Mouse (Mus musculus): ENCODE data around the gene Arhgap15.
"Not testable (repeated sequence)": the region's sequence is repeated elsewhere in the genome, so short reads cannot be mapped to it uniquely, and the experiment has no call there.

Gene Arhgap15

DNA sequence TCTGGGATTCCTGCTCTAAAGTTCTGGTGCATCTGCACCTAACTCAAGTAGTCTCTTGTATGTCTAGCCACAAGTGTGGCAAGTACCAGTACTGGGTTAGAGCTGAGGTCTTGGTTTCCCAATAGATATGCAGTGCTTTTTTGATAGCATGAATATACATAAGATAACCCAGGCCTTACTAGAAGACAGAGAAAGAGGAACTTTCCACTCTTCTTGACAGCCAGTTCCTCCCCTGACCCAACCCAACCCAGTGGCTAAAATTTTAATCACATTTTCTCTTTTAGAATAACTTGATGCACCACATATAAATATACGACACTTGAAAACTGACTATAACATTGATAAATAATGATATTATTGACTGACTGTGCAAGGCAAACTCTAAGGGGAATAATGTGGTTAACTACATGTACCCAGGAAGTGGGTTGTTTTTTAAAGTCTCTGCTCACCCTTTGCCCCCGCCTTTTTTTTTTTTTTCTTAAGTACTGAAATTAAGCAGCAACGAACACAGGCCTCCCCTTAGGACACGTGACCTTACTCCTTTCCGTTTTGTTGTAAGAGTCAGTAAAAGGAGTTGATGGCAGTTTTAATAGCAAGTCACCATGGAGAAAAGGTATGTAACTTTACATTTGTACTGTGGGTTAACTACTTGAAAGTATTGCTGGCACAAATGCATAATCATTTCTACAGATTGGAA, at the start of gene Arhgap15:
Gene Arhgap15 (plus strand): TSS at position 538 of the 697 bp plus-strand sequence.
- DNase-seq (ENCODE audit: low spot score in 2 of 2), result no peak

DNA sequence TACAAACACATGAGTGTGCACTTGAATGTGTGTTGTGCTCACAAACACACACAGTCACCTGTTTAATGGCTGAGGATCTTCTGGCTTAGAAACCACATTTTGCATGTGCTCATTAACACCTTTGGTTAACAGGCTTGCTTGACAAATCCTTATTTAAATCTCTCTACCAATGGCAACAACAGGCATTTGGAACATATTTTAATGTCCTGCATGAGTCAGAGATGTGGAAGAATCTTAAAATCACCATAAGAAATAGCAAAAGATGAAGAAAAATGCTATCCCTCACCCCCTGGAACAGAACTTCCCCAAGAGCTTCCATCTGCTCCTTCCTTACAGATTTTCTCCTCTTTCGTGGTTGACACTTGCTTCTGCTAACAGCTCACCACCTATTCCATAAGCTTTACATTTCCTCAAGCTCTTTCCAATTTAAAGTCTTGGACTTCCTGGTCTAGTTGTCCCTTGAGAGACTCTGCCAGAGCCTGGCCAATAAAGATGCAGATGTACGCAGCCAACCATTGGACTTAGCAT, 35.9 kb upstream of the Arhgap15 start:
- DNase-seq (ENCODE audit: low spot score in 2 of 2), result no peak

DNA sequence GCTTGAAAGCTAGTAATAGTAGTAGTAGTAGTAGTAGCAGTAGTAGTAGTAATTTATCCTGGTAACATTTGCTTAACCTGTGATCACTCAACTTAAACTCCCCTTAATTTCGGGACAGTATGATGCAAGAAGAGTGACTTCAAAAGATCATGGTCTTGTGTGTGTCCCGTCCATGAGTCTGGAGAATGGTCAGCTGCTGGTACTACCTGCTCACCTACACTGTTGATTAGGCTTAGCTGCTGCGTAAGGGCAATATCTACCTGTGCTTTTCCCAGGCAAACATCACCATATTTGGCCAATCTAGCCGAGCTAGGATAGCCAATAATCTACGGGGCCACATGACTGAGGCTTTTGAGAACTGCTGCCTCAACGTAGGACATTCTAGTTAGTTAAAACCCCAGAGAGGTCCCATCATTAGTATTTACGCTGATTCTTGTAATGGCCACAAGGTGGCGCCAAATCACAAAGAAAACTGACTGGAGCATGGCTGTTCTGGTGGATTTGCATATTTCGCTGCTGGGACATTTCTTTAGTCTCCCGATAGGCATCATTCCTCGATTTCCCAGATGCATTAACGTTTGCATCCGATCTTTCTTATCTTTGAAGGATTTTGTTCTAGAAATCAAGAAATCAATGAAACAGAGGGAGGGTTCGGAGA, 26.0 kb upstream of the Arhgap15 start:
- DNase-seq (ENCODE audit: low spot score in 2 of 2), result peak; percentile 25 to 64

DNA sequence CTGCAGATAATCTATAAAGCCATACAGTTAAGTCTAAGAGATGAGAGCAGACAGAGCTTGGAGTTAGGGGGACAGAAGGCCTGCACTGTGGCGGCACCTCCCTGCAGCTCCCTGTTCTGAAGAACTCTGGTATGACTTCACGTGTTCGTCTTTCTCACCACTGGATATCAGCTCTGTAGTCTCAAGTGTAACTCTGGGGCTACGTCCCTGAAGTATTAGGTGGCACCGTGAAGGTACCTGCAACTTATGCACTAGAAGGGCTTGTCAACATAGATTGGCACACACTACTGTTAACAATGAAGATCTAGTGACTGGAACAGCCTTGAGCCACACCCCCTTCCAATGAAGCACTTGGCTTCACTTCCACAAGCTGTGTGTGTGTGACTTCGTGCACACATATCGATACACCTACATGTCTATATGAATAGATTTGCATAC, 25.5 kb upstream of the Arhgap15 start:
- no peak for DNase-seq (ENCODE audit: low spot score in 2 of 2)

DNA sequence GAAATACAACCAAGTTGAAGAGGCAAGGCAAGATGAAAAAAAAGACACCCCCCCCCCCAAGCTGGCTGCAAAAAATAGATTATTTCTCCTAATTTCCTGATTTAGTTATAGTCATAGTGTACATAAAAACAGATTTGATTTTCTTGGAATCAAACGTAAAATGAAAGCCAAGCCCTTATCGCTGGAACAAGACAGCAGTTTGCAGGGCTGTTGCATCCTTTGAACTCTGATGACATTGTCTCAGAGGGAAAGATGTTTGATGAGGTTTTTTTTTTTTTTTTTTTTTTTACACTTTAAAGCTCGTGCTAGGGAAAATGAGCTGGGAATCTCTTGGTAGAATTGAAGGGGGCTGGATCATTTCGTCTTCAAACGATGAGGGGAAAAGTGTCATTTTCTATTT, 21.4 kb upstream of the Arhgap15 start:
- DNase-seq (ENCODE audit: low spot score in 2 of 2), result no peak

DNA sequence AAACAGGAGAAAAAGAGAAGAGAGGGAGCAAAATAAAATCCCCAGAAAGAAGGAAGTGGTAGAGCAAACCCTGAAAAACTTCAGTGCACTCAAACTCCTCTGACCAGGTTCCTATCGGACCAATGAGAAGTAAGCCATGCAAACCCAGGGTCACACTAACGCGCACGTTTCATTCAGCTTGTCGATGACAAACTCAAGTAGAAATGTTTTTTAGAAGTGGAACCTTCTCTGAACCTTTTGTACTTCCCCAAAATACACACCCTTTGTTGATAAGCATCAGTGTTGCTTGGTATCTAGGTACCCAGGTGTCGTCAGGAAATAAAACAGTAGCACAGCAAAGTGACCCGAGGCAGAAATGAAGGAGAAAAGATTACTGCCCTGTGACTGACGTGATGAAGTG, 20.9 kb upstream of the Arhgap15 start:
- DNase-seq (ENCODE audit: low spot score in 2 of 2), result no peak

DNA sequence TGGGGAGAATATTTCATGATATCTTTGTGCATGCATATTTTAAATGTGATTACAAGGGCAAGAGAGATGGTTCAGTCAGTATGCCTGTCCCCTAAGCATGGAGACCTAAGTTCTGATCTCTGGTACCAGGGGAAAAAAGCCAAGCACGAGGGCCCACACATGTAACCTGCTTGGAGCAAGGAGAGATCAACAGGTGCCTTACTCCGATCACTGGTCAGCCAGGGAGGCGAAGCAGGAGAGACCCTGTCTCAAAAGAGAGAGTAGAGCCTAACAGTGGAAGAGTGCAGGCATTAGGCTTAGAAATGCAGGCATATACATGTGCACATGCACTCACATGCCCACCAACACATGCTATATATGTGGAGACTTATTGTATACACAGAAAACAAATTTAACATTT, 19.8 kb upstream of the Arhgap15 start:
- DNase-seq (ENCODE audit: low spot score in 2 of 2), result no peak

DNA sequence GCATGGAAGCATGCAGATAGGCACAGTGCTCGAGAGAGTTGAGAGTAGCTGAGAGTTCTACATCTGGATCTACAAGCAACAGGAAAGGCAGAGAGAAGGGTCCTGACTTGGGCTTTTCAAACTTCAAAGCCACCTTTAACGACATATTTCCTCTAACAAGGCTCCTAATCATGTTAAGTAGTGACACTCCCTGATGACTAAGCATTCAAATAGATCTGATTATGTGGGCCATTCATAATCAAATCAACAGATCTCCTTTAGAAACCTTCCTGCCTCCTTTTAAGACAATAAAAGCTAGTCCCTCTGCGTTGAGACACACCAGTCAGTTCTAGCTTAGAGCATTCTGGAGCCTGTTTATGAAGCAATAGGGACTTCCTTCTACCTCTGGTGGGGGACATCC, 16.2 kb upstream of the Arhgap15 start:
- DNase-seq (ENCODE audit: low spot score in 2 of 2), result no peak

DNA sequence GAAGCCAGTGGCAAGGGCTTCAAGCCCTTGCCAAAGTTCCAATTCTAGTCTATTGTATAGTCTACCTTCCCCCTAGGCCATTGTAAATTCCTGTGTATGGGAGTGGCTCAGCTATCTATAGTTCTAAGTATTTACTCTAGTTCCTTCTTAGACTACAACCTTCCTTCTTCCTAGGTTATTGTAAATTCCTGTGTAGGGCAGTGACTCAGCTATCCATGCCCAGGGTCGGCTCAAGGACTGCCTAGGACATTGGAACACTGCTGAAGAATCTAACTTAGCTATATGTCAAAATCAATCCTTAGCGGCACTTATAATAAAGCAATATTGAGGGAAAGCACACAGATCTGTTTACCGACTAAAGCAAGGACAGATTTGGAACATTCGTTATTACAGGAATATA, 13.6 kb upstream of the Arhgap15 start:
- not testable (repeated sequence) for DNase-seq (ENCODE audit: low spot score in 2 of 2)

DNA sequence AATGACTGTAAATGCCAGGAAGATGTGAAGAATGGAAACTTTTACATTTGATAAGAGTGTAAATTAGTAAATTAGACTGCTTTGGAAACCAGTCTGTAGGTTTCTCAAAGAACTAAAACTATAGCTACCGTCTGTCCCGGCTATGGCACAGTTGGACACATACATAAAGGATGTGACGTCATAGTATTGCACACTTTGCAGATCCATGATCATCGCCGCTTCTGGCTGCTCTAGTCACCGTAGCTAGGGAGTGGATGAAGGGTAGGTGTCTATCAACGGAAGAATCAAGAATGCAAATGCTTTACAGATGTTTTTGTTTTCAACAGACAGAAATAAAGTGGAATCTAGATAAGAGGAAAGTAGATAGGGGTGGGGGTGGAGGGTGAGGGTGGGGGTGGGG, 11.1 kb upstream of the Arhgap15 start:
- DNase-seq (ENCODE audit: low spot score in 2 of 2), result no peak

DNA sequence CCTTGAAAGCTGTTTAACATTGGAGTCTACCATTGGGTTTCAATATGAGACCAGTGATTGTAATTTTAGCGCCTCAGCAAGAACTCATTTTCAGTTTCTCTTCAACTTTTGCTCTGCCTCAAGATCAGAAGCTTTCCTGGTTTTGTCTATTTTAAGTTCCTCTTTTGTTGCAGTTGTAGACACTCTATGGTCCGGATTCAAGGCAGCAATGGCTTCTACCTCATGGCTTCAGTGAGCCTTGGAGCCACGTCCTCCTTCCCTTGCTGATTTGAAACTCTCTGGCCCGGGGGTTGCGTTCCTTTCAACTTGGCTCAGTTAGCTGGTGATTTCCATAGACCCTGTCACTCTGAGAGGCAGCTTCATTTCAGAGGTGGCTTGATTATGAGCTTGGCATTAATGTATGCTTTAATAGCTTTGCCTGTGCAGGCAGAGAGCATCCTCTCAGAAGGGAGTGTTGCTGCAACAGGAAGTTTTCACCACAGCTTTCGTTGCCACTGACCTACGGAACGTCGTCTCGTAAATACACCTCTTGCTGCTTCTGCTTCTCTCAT, 10.0 kb upstream of the Arhgap15 start:
- DNase-seq (ENCODE audit: low spot score in 2 of 2), result no peak

DNA sequence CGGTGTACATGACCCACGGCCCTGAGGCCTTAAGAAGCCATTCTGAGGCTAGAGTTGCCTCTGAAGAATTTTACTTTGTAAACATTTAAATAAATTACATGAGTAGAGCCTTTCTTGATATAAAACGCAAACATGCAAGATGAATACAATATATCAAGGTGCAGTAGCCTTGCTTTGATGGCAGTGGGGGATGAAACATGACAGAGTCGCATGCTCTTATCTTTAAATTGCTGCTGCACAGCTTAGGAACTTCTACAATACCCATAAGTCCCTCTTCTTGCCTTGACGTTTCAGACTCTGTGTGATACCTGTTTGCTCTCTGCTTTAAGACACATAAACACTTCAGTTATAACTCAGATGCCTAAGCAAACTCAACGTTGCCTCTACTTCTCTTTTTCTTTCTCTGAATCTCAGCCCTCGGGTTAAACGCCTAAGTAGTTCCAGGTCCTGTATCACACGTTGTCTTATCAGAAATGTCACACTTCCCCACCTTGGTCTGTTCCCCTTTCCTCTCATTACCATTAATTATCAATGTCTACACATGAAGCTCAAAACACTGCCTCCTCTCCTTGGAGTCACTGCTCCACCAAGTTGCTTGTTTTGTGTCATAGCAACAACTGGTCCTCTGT, 9.3 kb upstream of the Arhgap15 start:
- DNase-seq (ENCODE audit: low spot score in 2 of 2), result no peak

DNA sequence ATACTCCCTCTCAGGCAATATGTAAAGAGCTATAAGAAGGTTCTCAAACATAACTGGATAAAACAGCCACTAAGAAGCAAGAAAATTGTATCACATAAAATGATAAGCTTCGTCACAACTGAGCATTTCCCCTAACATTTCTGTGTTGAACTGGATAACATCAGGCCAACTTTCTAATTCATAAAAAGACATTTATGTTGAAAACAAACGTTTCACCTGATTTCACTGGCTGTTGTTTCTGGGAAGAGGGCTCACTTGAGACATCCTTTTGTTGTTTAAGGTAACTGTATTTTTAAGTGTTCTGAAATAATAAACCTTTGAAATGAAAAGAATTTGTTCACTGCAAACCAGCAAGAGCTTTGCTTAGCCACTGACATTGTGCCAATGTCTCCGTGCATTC, 697 bp downstream of the Arhgap15 start:
- no peak for DNase-seq (ENCODE audit: low spot score in 2 of 2)

DNA sequence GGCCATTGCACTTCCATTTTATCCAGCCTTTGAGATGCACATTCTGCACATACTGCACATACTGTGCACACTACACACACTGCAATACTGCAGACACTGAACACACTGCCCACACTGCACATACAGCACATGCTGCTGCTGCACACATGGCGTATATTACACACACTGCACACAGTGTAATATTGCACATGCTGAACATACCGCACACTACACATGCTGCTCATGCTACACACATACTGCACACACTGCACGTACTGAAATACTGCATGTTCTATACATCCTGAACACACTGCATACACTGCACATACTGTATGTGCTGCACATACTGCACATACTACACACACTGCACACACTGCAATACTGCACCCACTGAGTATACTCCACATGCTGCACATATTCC, 7.3 kb downstream of the Arhgap15 start:
- DNase-seq (ENCODE audit: low spot score in 2 of 2), result no peak

DNA sequence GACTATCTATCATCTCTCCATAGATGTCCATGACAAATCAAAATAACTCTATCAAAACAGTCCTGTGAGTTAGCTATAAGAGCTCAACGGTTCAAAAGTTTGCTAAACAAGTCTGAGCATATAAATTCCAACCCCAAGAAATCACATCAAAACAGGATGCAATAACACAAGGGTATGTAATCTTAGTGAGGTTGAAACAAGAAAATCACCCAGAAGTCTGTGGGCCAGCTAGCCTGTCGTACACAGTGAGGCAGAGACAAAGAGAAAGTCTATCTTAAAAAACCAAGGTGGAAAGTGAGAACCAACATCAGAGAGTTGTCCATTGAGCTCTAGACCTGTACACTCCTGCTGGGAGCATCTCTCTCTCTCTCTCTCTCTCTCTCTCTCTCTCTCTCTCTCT, 8.0 kb downstream of the Arhgap15 start:
- DNase-seq (ENCODE audit: low spot score in 2 of 2), result no peak

DNA sequence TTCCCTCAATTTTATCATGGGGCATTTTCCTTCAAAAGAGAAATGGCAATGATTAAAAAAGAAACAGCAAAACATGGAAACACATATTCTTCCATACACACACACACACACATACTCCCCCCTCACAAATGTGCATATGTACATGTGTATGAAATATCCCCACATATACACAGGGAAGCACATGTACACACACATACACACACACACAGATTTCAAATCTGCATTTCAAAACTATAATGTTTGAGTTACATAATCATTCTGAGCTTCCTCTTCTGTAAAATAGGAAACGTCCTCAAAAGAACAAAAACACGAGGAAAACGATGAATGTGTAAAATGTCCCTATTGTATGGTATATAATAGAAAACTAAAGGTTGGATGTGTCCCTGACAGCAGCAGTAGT, 13.1 kb downstream of the Arhgap15 start:
- DNase-seq (ENCODE audit: low spot score in 2 of 2), result no peak

DNA sequence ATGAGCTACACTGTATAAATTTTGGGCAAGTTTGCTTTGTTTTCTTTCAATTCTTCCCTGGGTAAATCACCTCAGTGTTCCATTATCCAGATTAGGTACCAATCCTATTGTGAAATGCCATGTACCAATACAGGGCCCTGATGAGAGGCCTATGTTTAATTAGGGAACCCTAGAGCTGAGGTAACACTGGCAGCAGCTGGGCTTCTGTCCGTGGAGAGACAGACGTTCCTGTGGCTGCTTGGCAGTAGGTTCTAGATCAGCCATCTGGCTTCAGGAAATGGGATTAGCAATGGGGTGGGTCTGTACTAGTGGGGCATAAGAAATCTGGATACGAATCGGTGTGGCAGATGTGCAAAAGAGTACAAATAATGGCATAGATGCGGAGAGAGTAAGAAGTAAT, 14.7 kb downstream of the Arhgap15 start:
- no peak for DNase-seq (ENCODE audit: low spot score in 2 of 2)

DNA sequence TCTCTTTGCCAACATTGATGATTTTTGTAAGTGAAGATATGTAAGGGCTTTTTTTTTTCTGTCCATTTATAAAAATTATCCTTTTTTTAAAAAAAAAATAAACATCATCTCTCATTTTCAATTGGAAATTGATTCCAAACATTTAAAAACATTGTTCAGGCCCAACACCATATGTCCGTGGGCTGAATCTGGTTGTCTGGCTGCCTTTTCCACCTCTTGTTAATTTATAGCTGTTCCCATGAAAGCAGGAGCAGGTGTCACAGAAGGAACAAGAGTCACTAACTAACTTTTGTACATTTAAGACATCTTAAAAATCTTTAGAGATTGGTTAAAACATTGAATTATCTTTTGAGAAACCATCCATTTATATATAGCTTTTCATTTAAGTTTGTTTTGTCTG, 15.8 kb downstream of the Arhgap15 start:
- DNase-seq (ENCODE audit: low spot score in 2 of 2), result no peak

DNA sequence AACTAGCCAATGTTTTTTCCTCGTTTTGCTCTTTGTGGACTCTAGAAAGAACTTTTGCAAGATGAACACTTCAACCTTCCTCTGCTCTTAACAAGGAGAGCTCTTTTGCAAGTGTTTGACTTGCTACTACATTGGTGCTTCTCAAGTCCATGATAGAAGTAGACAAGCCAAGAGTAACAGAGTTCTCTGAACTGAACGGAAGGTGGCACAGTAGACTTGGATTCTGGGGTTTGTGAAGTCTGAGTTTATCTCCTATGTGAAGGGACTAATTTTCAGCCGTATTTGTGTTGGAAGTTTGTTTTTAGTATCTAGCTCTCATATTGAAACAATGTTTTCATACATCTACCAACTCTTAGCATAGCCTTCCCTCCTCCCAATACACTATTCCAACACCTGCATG, 17.6 kb downstream of the Arhgap15 start:
- DNase-seq (ENCODE audit: low spot score in 2 of 2), result no peak

DNA sequence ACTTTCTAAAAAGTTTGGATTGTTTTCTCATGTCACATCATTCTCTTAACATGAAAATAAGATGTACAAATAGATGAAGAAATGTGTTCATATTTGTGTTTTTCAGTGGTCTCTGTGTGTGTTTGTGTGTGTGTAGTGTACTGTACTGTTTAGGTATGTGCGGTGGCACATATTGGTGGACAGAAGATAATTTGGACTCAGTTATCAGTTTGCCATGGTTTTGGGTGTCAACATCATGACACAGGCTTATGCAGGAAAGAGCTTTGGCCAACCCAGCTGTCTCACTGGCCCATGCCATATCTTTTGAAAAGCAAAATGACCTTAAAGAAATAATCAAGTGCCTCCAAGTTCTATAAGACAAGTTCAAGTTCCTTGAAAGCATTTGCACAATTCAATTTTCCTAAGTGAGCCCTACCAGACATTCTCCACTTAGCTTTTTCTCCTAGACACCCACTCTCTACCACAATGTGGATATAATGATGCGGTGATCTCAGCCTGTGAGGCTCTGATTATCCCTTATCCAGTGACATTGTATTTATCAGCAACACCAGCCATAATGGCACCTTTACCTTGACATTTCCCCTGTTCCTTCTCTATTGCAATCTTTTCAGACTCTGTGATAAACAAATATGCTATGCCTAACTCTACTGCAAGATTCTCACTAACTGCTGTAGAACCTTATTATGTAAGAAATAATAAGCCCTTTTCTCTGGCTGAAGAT, 21.4 kb downstream of the Arhgap15 start:
- no peak for DNase-seq (ENCODE audit: low spot score in 2 of 2)

DNA sequence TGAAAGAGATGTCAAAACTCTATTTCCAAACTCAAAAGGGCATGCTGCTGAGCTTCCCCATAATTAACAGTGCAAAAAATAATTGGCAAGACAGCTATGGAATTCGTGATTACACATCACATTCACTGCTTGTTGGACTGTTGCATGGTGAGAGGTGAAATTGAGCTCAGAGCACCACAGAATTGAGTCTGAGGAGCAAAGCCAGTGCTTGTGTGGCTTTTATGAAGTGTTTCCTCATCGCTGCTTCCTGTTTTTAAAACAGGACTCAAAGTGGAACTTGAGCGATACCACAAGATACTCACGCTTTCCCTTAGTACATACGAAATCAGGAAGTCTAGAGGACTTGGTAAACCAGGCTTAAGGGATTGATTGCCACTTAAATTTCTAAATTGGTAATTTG, 24.0 kb downstream of the Arhgap15 start:
- no peak for DNase-seq (ENCODE audit: low spot score in 2 of 2)

DNA sequence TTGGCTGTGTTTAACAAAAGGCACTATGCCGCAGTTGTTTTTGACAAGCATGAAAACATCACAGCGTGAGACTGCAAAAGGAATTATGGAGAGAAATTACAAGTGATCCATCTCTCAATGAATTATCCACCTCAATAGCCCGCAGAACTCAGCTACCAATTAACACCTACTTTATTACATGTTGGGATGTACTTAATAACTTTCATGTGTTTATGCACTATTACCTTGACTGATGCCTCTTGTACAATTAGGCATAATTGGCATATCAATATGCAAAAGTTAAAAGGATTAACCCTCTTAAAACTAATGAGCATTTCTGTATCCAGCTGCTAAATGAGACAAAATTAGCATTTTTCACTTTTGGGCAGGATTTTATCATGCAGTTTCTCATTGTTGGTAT, 33.5 kb downstream of the Arhgap15 start:
- no peak for DNase-seq (ENCODE audit: low spot score in 2 of 2)
